Mouse (Mus musculus): ENCODE results near the gene Nit1. TPM values are rescaled to one million over a fixed set of nuclear protein-coding genes. Genes with fewer than 3 reads are reported as not detected.

Nit1 gene
- polyA plus RNA-seq, 1 experiment: 68.2 TPM

- Histone ChIP-seq H3K27me3 (ENCODE audit: control insufficient read depth, insufficient read depth, low read length) (no peaks in the 10 kb centered on the region), H3K4me1 (ENCODE audit: control insufficient read depth, insufficient read depth, low read length) (peaks cover 9% of the 10 kb centered on the region), H3K27ac (ENCODE audit: insufficient read depth, low read length) (peak overlapping the region; percentile 17), H3K4me3 (replicated peaks; ENCODE audit: insufficient read depth, low read depth, low read length) (peak overlapping the region; percentile 58)
- peak; percentile 85 to 86 for DNase-seq
- TF ChIP-seq POLR2A (IDR thresholded peaks at IDR 0.05; ENCODE audit: borderline replicate concordance, insufficient read depth, low read length): no peak
- TF ChIP-seq CTCF (IDR thresholded peaks at IDR 0.05; ENCODE audit: borderline replicate concordance, insufficient read depth, low read depth, low read length): peak; percentile 75
- 2% methylated on average over 31 of the region's 31 CpGs for WGBS
Measured at GRCm38 (mm10) chr1:171379935-171380599, 34.6 kb upstream of the Nit1 start.

DNA sequence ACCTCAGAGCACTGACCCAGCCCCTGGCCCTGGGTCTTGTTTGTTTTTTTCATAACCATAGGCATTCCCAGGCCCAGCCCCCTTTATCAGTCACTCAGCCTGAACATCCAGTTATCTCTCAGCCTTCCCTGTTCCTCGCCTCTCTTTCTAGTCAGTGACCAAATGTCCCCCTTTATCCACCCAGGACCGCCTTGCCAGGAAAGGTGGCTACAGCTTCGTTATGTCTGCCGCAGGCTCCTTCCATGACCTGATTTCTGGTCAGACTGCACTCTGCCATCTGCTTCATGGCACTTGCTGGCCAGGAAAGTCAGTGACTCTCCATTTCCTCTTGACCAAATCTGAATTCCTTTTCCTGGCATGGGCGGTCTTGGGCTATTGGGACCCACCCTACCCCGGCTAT, 32.9 kb upstream of the Nit1 start:
- Histone ChIP-seq H3K27ac (ENCODE audit: insufficient read depth, low read length) (peak overlapping the region; percentile 6), H3K4me1 (ENCODE audit: control insufficient read depth, insufficient read depth, low read length) (peaks cover 9% of the 10 kb centered on the region), H3K4me3 (replicated peaks; ENCODE audit: insufficient read depth, low read depth, low read length) (no peak overlapping the region), H3K27me3 (ENCODE audit: control insufficient read depth, insufficient read depth, low read length) (no peaks in the 10 kb centered on the region)
- TF ChIP-seq CTCF (IDR thresholded peaks at IDR 0.05; ENCODE audit: borderline replicate concordance, insufficient read depth, low read depth, low read length) (no peak), POLR2A (IDR thresholded peaks at IDR 0.05; ENCODE audit: borderline replicate concordance, insufficient read depth, low read length) (no peak)
- WGBS: 22% methylated on average over 6 of the region's 6 CpGs
- peak; percentile 56 to 71 for DNase-seq

DNA sequence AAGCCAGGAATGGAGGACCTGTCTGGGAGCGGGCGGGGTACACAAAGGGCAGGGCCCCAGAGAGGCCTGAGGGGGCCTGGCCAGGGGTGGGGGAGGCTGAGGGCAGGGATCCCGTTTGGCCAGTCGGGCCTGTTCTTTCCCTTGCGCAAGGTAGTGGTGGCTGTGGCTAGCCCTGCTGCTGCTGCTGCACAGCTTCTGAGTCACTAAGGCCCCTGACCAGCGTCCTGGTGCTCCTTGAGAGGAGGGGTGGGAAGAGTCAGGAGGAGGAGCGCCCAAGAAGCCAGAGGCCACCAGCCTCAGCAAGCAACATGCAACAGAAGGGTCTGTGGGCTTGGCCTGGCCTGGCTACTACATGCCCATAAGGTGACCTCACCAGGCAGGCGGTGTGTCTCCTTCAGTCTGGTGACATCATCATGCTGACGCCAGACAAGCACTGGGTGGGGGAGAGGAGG, 30.2 kb upstream of the Nit1 start:
- Histone ChIP-seq H3K4me1 (ENCODE audit: control insufficient read depth, insufficient read depth, low read length) (peaks cover 9% of the 10 kb centered on the region), H3K4me3 (replicated peaks; ENCODE audit: insufficient read depth, low read depth, low read length) (no peak overlapping the region), H3K27ac (ENCODE audit: insufficient read depth, low read length) (no peak overlapping the region), H3K27me3 (ENCODE audit: control insufficient read depth, insufficient read depth, low read length) (no peaks in the 10 kb centered on the region)
- TF ChIP-seq POLR2A (IDR thresholded peaks at IDR 0.05; ENCODE audit: borderline replicate concordance, insufficient read depth, low read length) (no peak), CTCF (IDR thresholded peaks at IDR 0.05; ENCODE audit: borderline replicate concordance, insufficient read depth, low read depth, low read length) (no peak)
- no peak for DNase-seq
- 59% methylated on average over 9 of the region's 9 CpGs for WGBS

DNA sequence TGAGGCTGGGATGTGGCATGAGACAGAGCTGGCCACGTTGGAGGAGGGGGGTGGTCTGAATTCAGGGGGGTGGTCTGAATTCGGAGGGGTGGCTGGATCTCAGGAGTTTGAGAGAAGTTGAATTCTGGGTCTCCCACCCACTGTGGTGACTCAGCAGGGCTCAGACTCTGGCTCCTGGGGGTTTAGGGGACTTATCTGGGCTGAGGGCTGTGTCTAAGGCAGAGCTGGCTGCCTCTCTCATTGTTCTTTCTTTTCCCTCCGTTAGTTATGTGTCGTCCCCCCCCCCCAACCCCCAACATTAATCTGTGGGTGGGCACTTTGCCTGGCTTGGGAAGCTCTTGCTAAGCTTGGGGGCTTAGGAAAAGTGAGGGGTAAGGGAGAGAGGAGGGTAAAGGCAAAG, 28.5 kb upstream of the Nit1 start:
- TF ChIP-seq CTCF (IDR thresholded peaks at IDR 0.05; ENCODE audit: borderline replicate concordance, insufficient read depth, low read depth, low read length) (no peak), POLR2A (IDR thresholded peaks at IDR 0.05; ENCODE audit: borderline replicate concordance, insufficient read depth, low read length) (no peak)
- no peak for DNase-seq
- WGBS: 0% methylated on average over 4 of the region's 4 CpGs

DNA sequence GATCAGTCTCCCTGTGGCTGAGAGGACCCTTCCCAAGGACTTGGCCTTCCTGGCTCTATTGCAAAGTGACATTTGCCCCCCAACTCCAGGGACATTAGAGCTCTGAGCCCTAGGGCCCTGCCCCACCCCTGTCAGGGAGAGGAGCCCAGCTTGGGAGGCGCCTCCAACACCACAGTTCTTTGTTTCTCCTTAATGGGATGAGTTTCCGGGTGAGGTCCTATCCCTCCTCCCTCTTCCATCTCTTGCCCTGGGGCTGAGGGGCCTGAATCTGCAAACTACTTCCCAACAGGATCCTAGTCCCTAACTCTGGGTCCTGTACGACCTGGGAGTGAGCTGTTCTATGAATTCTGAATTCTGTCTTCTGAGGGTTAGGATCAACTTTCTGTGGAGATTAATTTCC, 27.4 kb upstream of the Nit1 start:
- H3K27me3 ChIP-seq (ENCODE audit: control insufficient read depth, insufficient read depth, low read length): no peaks in the 10 kb centered on the region
- H3K4me3 ChIP-seq (replicated peaks; ENCODE audit: insufficient read depth, low read depth, low read length): no peak overlapping the region
- H3K4me1 ChIP-seq (ENCODE audit: control insufficient read depth, insufficient read depth, low read length): peaks cover 2% of the 10 kb centered on the region; the same call in 1 of the 2 replicates
- H3K27ac ChIP-seq (ENCODE audit: insufficient read depth, low read length): no peak overlapping the region
- 56% methylated on average over 3 of the region's 3 CpGs for WGBS
- DNase-seq: no peak
- TF ChIP-seq CTCF (IDR thresholded peaks at IDR 0.05; ENCODE audit: borderline replicate concordance, insufficient read depth, low read depth, low read length) (no peak), POLR2A (IDR thresholded peaks at IDR 0.05; ENCODE audit: borderline replicate concordance, insufficient read depth, low read length) (no peak)

More for the DNA sequence above, 28.5 kb upstream of the Nit1 start:
- H3K4me3 ChIP-seq (replicated peaks; ENCODE audit: insufficient read depth, low read depth, low read length): no peak overlapping the region
- H3K27me3 ChIP-seq (ENCODE audit: control insufficient read depth, insufficient read depth, low read length): no peaks in the 10 kb centered on the region
- peaks cover 9% of the 10 kb centered on the region; the same call in 1 of the 2 replicates for H3K4me1 ChIP-seq (ENCODE audit: control insufficient read depth, insufficient read depth, low read length)
- no peak overlapping the region for H3K27ac ChIP-seq (ENCODE audit: insufficient read depth, low read length)

- TF ChIP-seq POLR2A (IDR thresholded peaks at IDR 0.05; ENCODE audit: borderline replicate concordance, insufficient read depth, low read length): no peak
- TF ChIP-seq CTCF (IDR thresholded peaks at IDR 0.05; ENCODE audit: borderline replicate concordance, insufficient read depth, low read depth, low read length): no peak
- Histone ChIP-seq H3K27ac (ENCODE audit: insufficient read depth, low read length) (no peak within 1 kb of the TSS), H3K27me3 (ENCODE audit: control insufficient read depth, insufficient read depth, low read length) (no peaks in the 10 kb centered on the region), H3K4me1 (ENCODE audit: control insufficient read depth, insufficient read depth, low read length) (no peaks in the 10 kb centered on the region), H3K4me3 (replicated peaks; ENCODE audit: insufficient read depth, low read depth, low read length) (no peak within 1 kb of the TSS)
- no peak for DNase-seq
- 41% methylated on average over 20 of the region's 20 CpGs for WGBS
Measured at GRCm38 (mm10) chr1:171369845-171370556, 24.6 kb upstream of the Nit1 start, which contains the start of gene Nectin4. TSS of gene Nectin4 (plus strand) at chr1:171370099.

GRCm38 (mm10) chr1:171365934-171366333, 20.5 kb upstream of the Nit1 start:
- H3K27ac ChIP-seq (ENCODE audit: insufficient read depth, low read length): no peak overlapping the region
- no peaks in the 10 kb centered on the region for H3K27me3 ChIP-seq (ENCODE audit: control insufficient read depth, insufficient read depth, low read length)
- H3K4me1 ChIP-seq (ENCODE audit: control insufficient read depth, insufficient read depth, low read length): peaks cover 6% of the 10 kb centered on the region; the same call in 1 of the 2 replicates
- DNase-seq: no peak
- WGBS: 62% methylated on average over 7 of the region's 7 CpGs
- TF ChIP-seq POLR2A (IDR thresholded peaks at IDR 0.05; ENCODE audit: borderline replicate concordance, insufficient read depth, low read length) (no peak), CTCF (IDR thresholded peaks at IDR 0.05; ENCODE audit: borderline replicate concordance, insufficient read depth, low read depth, low read length) (no peak)
- H3K4me3 ChIP-seq (replicated peaks; ENCODE audit: insufficient read depth, low read depth, low read length): no peak overlapping the region
